Mouse (Mus musculus) B cell, adult (primary cell): ENCODE results near the gene Sprr4. TPM values are rescaled to one million over a fixed set of nuclear protein-coding genes. Genes with fewer than 3 reads are reported as not detected.

ENCODE experiments used
- total RNA-seq: library from RNA; stranded (reverse); gene quantifications from 4 replicates; pipeline ENCODE4 v1.2.4, GENCODE M21; 2023; ENCODE audit not compliant: inconsistent age

The Sprr4 gene
- not detected in 4 replicates for total RNA-seq

DNA sequence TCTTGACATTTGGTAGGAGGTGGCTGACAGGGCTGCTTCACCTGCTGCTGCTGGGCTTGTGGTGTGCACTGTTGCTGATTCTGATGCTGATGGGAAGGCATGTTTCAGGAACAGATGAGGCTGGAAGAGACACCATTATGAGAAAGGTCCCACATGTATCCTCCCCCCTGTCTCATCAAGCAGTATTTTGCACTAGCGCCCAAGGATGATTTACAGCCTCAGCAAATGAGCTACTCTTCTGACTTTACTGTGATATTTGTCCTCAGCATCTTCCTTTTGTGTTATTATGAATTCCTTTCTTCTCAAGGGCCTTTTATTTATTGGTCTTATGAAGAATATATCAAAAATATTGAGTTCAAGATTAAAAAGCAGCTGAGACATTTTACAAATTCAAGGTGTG, at the start of gene Sprr4:
TSS of gene Sprr4 (minus strand) at position 101 of the 400 bp plus-strand sequence.

DNA sequence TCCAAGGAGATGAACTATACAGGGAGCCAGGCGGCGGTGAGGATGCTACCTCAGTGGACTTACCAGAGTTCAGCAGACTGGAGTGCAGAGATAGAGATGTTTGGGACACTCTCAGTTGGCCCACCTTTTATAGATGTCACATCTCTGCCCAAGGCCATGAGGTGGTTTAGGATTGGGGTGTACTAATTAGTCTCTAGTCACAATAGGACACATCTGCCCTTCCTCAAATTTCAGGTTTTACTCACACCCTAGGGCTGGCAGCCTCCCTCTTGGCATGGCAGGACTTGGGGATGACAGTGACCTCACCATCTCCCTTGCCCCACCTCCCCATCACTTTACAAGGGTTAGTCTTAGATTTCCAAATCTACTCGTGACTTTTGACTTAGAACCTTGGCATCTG, 34.1 kb upstream of the Sprr4 start, which contains the start of gene 2310046K23Rik:
TSS of gene 2310046K23Rik (minus strand) at position 101 of the 400 bp plus-strand sequence.

DNA sequence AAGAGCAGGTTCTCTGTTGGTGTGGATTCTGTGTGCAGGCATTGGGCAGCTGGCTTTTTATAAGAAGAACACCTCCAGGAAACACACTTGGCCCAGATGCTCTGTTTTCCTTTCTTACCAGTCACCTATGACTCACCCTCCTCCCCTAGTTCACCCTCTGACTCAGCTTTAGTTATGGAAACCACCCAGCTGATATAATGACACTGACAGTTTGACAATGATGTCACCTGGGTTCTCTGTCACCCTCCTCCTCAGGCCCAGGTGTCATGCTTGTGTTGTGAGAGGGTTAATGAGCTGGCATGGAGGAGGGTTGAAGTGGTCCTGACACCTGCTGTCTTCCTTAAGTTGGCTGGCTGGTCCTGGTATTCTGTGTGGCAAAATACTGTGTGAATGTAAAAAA, 14.4 kb downstream of the Sprr4 start, which contains the start of gene Sprr1a:
TSS of gene Sprr1a (minus strand) at position 33 of the 400 bp plus-strand sequence.

DNA sequence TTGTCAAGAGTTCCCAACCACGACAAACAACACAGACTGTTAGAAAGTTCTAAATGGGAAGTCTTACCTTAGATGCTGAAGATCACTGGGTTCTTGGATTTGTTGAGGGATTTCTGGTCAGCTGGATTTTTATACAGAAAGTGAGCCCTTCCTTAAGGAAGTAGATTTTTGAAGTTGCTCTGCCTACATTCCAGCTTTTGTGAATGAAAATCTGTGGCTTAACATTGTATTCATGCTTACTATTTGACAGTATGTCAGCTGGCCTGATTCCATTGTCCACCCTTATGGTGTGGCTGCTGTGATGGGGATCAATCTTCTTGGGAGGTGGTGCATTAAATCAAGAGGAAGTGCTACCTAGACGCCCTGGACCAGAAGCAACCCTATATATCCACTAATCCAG, 41.7 kb downstream of the Sprr4 start, which contains the start of gene Sprr3:
TSS of gene Sprr3 (minus strand) at position 101 of the 400 bp plus-strand sequence.

Other genes starting within 250 kb of the Sprr4 start
- gene Sprr2a3, start 215.1 kb downstream of the Sprr4 start, total RNA-seq, result not detected in 4 replicates
- not detected in 4 replicates for gene Sprr2b, start 183.9 kb downstream of the Sprr4 start, total RNA-seq
- not detected in 4 replicates for gene Sprr2d, start 161.4 kb downstream of the Sprr4 start, total RNA-seq
- not detected in 4 replicates for gene Sprr2e, start 148.3 kb downstream of the Sprr4 start, total RNA-seq
- not detected in 4 replicates for gene Sprr2f, start 135.3 kb downstream of the Sprr4 start, total RNA-seq
- not detected in 4 replicates for gene Sprr2h, start 114.8 kb downstream of the Sprr4 start, total RNA-seq
- gene Sprr2i, start 92.5 kb downstream of the Sprr4 start, total RNA-seq, result not detected in 4 replicates
- gene Sprr2j-ps, start 82.4 kb downstream of the Sprr4 start, total RNA-seq, result not detected in 4 replicates
- 0.77 to 2.1 TPM in 2 of 4 replicates, not detected in the others for gene Gm9774, start 71.1 kb downstream of the Sprr4 start, total RNA-seq
- not detected in 4 replicates for gene Sprr2k, start 67.9 kb downstream of the Sprr4 start, total RNA-seq
- not detected in 4 replicates for gene Sprr1b, start 61.7 kb downstream of the Sprr4 start, total RNA-seq
- gene Sprr3, start 41.8 kb downstream of the Sprr4 start, total RNA-seq, result not detected in 4 replicates
- gene Sprr1a, start 14.6 kb downstream of the Sprr4 start, total RNA-seq, result not detected in 4 replicates
- not detected in 4 replicates for gene 2310046K23Rik, start 34.0 kb upstream of the Sprr4 start, total RNA-seq
- not detected in 4 replicates for gene Ivl, start 73.2 kb upstream of the Sprr4 start, total RNA-seq
- not detected in 4 replicates for gene Smcp, start 88.5 kb upstream of the Sprr4 start, total RNA-seq
- not detected in 4 replicates for gene 2210017I01Rik, start 107.0 kb upstream of the Sprr4 start, total RNA-seq
- not detected in 4 replicates for gene Lce6a, start 121.2 kb upstream of the Sprr4 start, total RNA-seq
- gene Lce1a1, start 147.8 kb upstream of the Sprr4 start, total RNA-seq, result not detected in 4 replicates
- not detected in 4 replicates for gene Lce1b, start 156.4 kb upstream of the Sprr4 start, total RNA-seq
- gene Lce1a2, start 169.8 kb upstream of the Sprr4 start, total RNA-seq, result not detected in 4 replicates
- not detected in 4 replicates for gene Lce1c, start 178.8 kb upstream of the Sprr4 start, total RNA-seq
- gene Lce1d, start 186.7 kb upstream of the Sprr4 start, total RNA-seq, result not detected in 4 replicates
- not detected in 4 replicates for gene Lce1e, start 208.6 kb upstream of the Sprr4 start, total RNA-seq
- gene Lce1f, start 219.9 kb upstream of the Sprr4 start, total RNA-seq, result not detected in 4 replicates
- gene Gm38119, start 238.6 kb upstream of the Sprr4 start, total RNA-seq, result not detected in 4 replicates